Mouse (Mus musculus): ENCODE data around the gene Noxred1. TPM values are rescaled to one million over a fixed set of nuclear protein-coding genes. Genes with fewer than 3 reads are reported as not detected.

The Noxred1 gene
- polyA plus RNA-seq, 1 experiment from 2014 or later, result 1.9 TPM

DNA sequence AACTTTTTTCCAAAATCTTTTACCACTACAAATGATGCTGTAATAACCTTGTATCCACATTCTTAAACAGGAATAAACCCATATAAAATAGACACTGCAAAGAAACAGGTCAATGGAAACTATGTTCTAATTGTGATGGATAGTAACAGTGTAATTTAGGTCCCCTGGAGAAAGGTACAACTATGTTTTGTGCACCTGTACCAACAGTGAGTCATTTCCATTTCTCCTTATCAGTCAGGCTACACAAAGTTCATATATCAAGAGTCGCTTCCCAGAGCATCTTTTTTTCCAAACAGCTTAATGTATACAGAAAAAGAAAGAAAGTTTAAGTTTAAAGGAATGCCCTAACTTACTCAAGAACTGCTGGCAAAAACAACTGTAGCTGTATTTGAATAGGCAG, 43.5 kb downstream of the Noxred1 start:
- 95% methylated on average over 1 of the region's 1 CpGs for WGBS
- no peak overlapping the region for H3K4me2 ChIP-seq (ENCODE audit: low read length)

DNA sequence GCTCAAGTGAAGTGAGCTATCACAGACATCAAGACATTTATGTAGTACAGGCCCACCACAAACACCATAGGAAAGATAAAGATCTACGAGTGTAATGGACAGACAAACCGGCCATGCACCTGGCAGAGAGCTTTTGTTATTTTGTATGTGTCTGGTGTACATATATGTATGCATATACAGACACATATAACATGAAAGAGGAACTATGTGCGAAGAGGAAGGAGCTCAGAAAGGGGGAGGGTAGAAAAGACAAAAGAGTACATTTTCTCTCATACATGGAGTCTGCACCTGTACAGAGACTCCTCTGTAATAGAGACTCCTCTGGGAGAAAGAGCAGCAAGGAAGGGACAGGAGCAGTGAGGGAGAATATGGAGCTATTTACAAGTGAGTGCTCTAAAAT, 45.5 kb downstream of the Noxred1 start:
- no peaks in the 10 kb centered on the region for H3K27me3 ChIP-seq (ENCODE audit: control insufficient read depth, insufficient read depth, low read depth, low read length)
- 95% methylated on average over 3 of the region's 3 CpGs for WGBS

More for the DNA sequence above, 43.5 kb downstream of the Noxred1 start:
- Histone ChIP-seq H3K36me3 (ENCODE audit: control insufficient read depth, insufficient read depth, low read length) (no peaks in the 10 kb centered on the region), H3K9me3 (replicated peaks; ENCODE audit: control insufficient read depth, low read length, poor library complexity, severe bottlenecking) (no peaks in the 10 kb centered on the region), H3K27ac (ENCODE audit: low read length) (no peak overlapping the region), H3K4me1 (ENCODE audit: control insufficient read depth, insufficient read depth, low read length) (peaks cover 13% of the 10 kb centered on the region), H3K9ac (ENCODE audit: low read depth, low read length) (no peak overlapping the region), H3K27me3 (ENCODE audit: control insufficient read depth, insufficient read depth, low read depth, low read length) (no peaks in the 10 kb centered on the region), H3K4me3 (ENCODE audit: low read depth, low read length) (no peak overlapping the region)
- no peak for ATAC-seq

DNA sequence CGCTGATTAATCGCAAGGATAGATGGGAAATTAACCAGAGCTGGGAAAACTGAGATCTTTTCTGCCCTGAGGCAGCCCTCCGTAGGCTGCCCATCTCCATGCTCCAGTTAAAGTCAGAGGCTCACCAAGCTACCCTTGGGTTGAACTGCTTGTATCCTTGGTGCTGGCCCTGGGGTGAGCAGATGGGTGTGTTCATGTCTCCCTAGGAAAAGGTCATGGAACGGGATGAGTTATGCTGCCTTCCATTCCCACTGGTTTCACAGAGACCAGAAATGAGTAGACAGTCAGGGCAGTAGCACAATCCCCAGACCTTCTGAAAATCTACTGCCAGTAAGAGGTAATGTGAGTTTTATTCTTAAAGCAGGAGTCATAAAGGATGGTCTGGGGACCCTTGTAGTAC, 60.9 kb downstream of the Noxred1 start:
- Histone ChIP-seq H3K4me3 (ENCODE audit: low read depth, low read length) (no peak overlapping the region), H3K9me3 (replicated peaks; ENCODE audit: control insufficient read depth, low read length, poor library complexity, severe bottlenecking) (no peaks in the 10 kb centered on the region), H3K27me3 (ENCODE audit: control insufficient read depth, insufficient read depth, low read depth, low read length) (no peaks in the 10 kb centered on the region), H3K27ac (ENCODE audit: low read length) (no peak overlapping the region), H3K9ac (ENCODE audit: low read depth, low read length) (no peak overlapping the region), H3K36me3 (ENCODE audit: control insufficient read depth, insufficient read depth, low read length) (peaks cover 3% of the 10 kb centered on the region; the same call in 1 of the 2 replicates), H3K4me2 (ENCODE audit: low read length) (no peak overlapping the region), H3K4me1 (ENCODE audit: control insufficient read depth, insufficient read depth, low read length) (no peaks in the 10 kb centered on the region)
- WGBS, result 95% methylated on average over 4 of the region's 4 CpGs
- no peak for ATAC-seq

More for the DNA sequence above, 45.5 kb downstream of the Noxred1 start:
- no peaks in the 10 kb centered on the region for H3K9me3 ChIP-seq (replicated peaks; ENCODE audit: control insufficient read depth, low read length, poor library complexity, severe bottlenecking)
- H3K4me2 ChIP-seq (ENCODE audit: low read length), result no peak overlapping the region
- no peak overlapping the region for H3K27ac ChIP-seq (ENCODE audit: low read length)
- no peak for ATAC-seq
- H3K4me1 ChIP-seq (ENCODE audit: control insufficient read depth, insufficient read depth, low read length), result peaks cover 2% of the 10 kb centered on the region; the same call in 1 of the 2 replicates
- H3K36me3 ChIP-seq (ENCODE audit: control insufficient read depth, insufficient read depth, low read length), result no peaks in the 10 kb centered on the region
- H3K9ac ChIP-seq (ENCODE audit: low read depth, low read length), result no peak overlapping the region
- no peak overlapping the region for H3K4me3 ChIP-seq (ENCODE audit: low read depth, low read length)

- no peak overlapping the region for H3K27ac ChIP-seq (ENCODE audit: low read length)
- no peak overlapping the region for H3K9ac ChIP-seq (ENCODE audit: low read depth, low read length)
- no peaks in the 10 kb centered on the region for H3K4me1 ChIP-seq (ENCODE audit: control insufficient read depth, insufficient read depth, low read length)
- H3K36me3 ChIP-seq (ENCODE audit: control insufficient read depth, insufficient read depth, low read length), result peaks cover 13% of the 10 kb centered on the region
- H3K4me2 ChIP-seq (ENCODE audit: low read length), result no peak overlapping the region
- H3K9me3 ChIP-seq (replicated peaks; ENCODE audit: control insufficient read depth, low read length, poor library complexity, severe bottlenecking), result no peaks in the 10 kb centered on the region
- no peaks in the 10 kb centered on the region for H3K27me3 ChIP-seq (ENCODE audit: control insufficient read depth, insufficient read depth, low read depth, low read length)
- no peak for ATAC-seq
- no peak overlapping the region for H3K4me3 ChIP-seq (ENCODE audit: low read depth, low read length)
- 81% methylated on average over 4 of the region's 4 CpGs for WGBS
These were observed 63.2 kb downstream of the Noxred1 start for GRCm38 (mm10) chr12:87175194-87175946.

Small RNAs within 50 kb of the gene (microRNA-seq; reads per million reads assigned to microRNA genes)
- gene Gm47293, result not detected

Other genes starting within 250 kb of the Noxred1 start
- gene Zdhhc22, start 248.3 kb downstream of the Noxred1 start, polyA plus RNA-seq (2015; fragmentation: Nextera tagmentation; extraction: Ambion mirVana), result 24.4 and 28.1 TPM in 2 replicates
- gene Tmem63c, start 217.4 kb downstream of the Noxred1 start, polyA plus RNA-seq (2015; fragmentation: Nextera tagmentation; extraction: Ambion mirVana), result 12.9 and 13.7 TPM in 2 replicates
- 8.5 and 10.8 TPM in 2 replicates for gene Ngb, start 136.2 kb downstream of the Noxred1 start, polyA plus RNA-seq (2015; fragmentation: Nextera tagmentation; extraction: Ambion mirVana)
- 25.1 and 31.5 TPM in 2 replicates for gene Gstz1, start 91.6 kb downstream of the Noxred1 start, polyA plus RNA-seq (2015; fragmentation: Nextera tagmentation; extraction: Ambion mirVana)
- gene Pomt2, start 90.8 kb downstream of the Noxred1 start, polyA plus RNA-seq (2015; fragmentation: Nextera tagmentation; extraction: Ambion mirVana), result 15.6 and 16.1 TPM in 2 replicates
- 2.2 and 2.6 TPM in 2 replicates for gene Samd15, start 39.0 kb downstream of the Noxred1 start, polyA plus RNA-seq (2015; fragmentation: Nextera tagmentation; extraction: Ambion mirVana)
- gene Tmed8, start 38.3 kb downstream of the Noxred1 start, polyA plus RNA-seq (2015; fragmentation: Nextera tagmentation; extraction: Ambion mirVana), result 5.2 and 6.0 TPM in 2 replicates
- 56.2 and 58.2 TPM in 2 replicates for gene Vipas39, start 27.5 kb upstream of the Noxred1 start, polyA plus RNA-seq (2015; fragmentation: Nextera tagmentation; extraction: Ambion mirVana)
- 208 and 217 TPM in 2 replicates for gene Ahsa1, start 27.7 kb upstream of the Noxred1 start, polyA plus RNA-seq (2015; fragmentation: Nextera tagmentation; extraction: Ambion mirVana)
- 2.1 and 2.2 TPM in 2 replicates for gene Ism2, start 61.0 kb upstream of the Noxred1 start, polyA plus RNA-seq (2015; fragmentation: Nextera tagmentation; extraction: Ambion mirVana)
- 72.8 and 75.0 TPM in 2 replicates for gene Sptlc2, start 149.6 kb upstream of the Noxred1 start, polyA plus RNA-seq (2015; fragmentation: Nextera tagmentation; extraction: Ambion mirVana)
- gene Slirp, start 205.2 kb upstream of the Noxred1 start, polyA plus RNA-seq (2015; fragmentation: Nextera tagmentation; extraction: Ambion mirVana), result 195 and 209 TPM in 2 replicates
- 40.7 and 41.8 TPM in 2 replicates for gene Alkbh1, start 205.3 kb upstream of the Noxred1 start, polyA plus RNA-seq (2015; fragmentation: Nextera tagmentation; extraction: Ambion mirVana)
- 93.1 and 103 TPM in 2 replicates for gene Snw1, start 233.5 kb upstream of the Noxred1 start, polyA plus RNA-seq (2015; fragmentation: Nextera tagmentation; extraction: Ambion mirVana)

Measured in midbrain, embryonic 16.5 days (tissue).